Mouse (Mus musculus): Measurements from ENCODE around the gene Perp. TPM values are rescaled to one million over a fixed set of nuclear protein-coding genes. Genes with fewer than 3 reads are reported as not detected.

The Perp gene
- polyA plus RNA-seq (2015; fragmentation: Nextera tagmentation; extraction: Ambion mirVana), result 218 and 248 TPM in 2 replicates

- ATAC-seq (replicated peaks; ENCODE audit: extremely low read depth, insufficient read depth, low FRiP score), result peak; percentile 90
- H3K27me3 ChIP-seq (ENCODE audit: control insufficient read depth, insufficient read depth, low read length), result peaks cover 3% of the 10 kb centered on the region
- peaks cover 17% of the 10 kb centered on the region; the same call in 1 of the 2 replicates for H3K4me1 ChIP-seq (ENCODE audit: control insufficient read depth, insufficient read depth, low read length)
- H3K4me3 ChIP-seq (ENCODE audit: low read length), result peak within 1 kb of the TSS; percentile 86
- no peaks in the 10 kb centered on the region for H3K36me3 ChIP-seq (ENCODE audit: control insufficient read depth, insufficient read depth)
- H3K9ac ChIP-seq (ENCODE audit: low read length), result peak within 1 kb of the TSS; percentile 90
- peak within 1 kb of the TSS; percentile 81 for H3K4me2 ChIP-seq (ENCODE audit: low read depth, low read length)
- H3K9me3 ChIP-seq (replicated peaks; ENCODE audit: control insufficient read depth, low read length), result no peaks in the 10 kb centered on the region
- 3% methylated on average over 54 of the region's 54 CpGs for WGBS
- peak within 1 kb of the TSS; percentile 88 for H3K27ac ChIP-seq (ENCODE audit: low read length)
These were observed at the start of gene Perp for GRCm38 (mm10) chr10:18844441-18845286. Perp (plus strand) TSS chr10:18845020.

- 39% methylated on average over 2 of the region's 2 CpGs for WGBS
- peaks cover 15% of the 10 kb centered on the region for H3K4me1 ChIP-seq (ENCODE audit: control insufficient read depth, insufficient read depth, low read length)
- H3K4me3 ChIP-seq (ENCODE audit: low read length), result no peak overlapping the region
- no peaks in the 10 kb centered on the region for H3K36me3 ChIP-seq (ENCODE audit: control insufficient read depth, insufficient read depth)
- H3K27me3 ChIP-seq (ENCODE audit: control insufficient read depth, insufficient read depth, low read length), result no peaks in the 10 kb centered on the region
- no peaks in the 10 kb centered on the region for H3K9me3 ChIP-seq (replicated peaks; ENCODE audit: control insufficient read depth, low read length)
- peak overlapping the region; percentile 74 for H3K27ac ChIP-seq (ENCODE audit: low read length)
- peak; percentile 87 for ATAC-seq (replicated peaks; ENCODE audit: extremely low read depth, insufficient read depth, low FRiP score)
- H3K4me2 ChIP-seq (ENCODE audit: low read depth, low read length), result 0 out of 2 replicates have a peak overlapping the region, but pooled peaks have one; percentile 3
- no peak overlapping the region for H3K9ac ChIP-seq (ENCODE audit: low read length)
These were observed 33.1 kb upstream of the Perp start for GRCm38 (mm10) chr10:18811751-18812150.

GRCm38 (mm10) chr10:18816560-18816959 is 28.3 kb upstream of the Perp start:
- no peak overlapping the region for H3K9ac ChIP-seq (ENCODE audit: low read length)

GRCm38 (mm10) chr10:18825143-18825542 is 19.7 kb upstream of the Perp start:
- Histone ChIP-seq H3K9ac (ENCODE audit: low read length) (no peak overlapping the region), H3K4me1 (ENCODE audit: control insufficient read depth, insufficient read depth, low read length) (no peaks in the 10 kb centered on the region), H3K36me3 (ENCODE audit: control insufficient read depth, insufficient read depth) (no peaks in the 10 kb centered on the region), H3K27ac (ENCODE audit: low read length) (no peak overlapping the region), H3K9me3 (replicated peaks; ENCODE audit: control insufficient read depth, low read length) (no peaks in the 10 kb centered on the region), H3K27me3 (ENCODE audit: control insufficient read depth, insufficient read depth, low read length) (no peaks in the 10 kb centered on the region), H3K4me2 (ENCODE audit: low read depth, low read length) (no peak overlapping the region), H3K4me3 (ENCODE audit: low read length) (no peak overlapping the region)
- no peak for ATAC-seq (replicated peaks; ENCODE audit: extremely low read depth, insufficient read depth, low FRiP score)

More at GRCm38 (mm10) chr10:18816560-18816959, 28.3 kb upstream of the Perp start:
- Histone ChIP-seq H3K27me3 (ENCODE audit: control insufficient read depth, insufficient read depth, low read length) (no peaks in the 10 kb centered on the region), H3K36me3 (ENCODE audit: control insufficient read depth, insufficient read depth) (no peaks in the 10 kb centered on the region), H3K4me3 (ENCODE audit: low read length) (no peak overlapping the region), H3K4me2 (ENCODE audit: low read depth, low read length) (peak overlapping the region; percentile 26; the same call in 1 of the 2 replicates), H3K9me3 (replicated peaks; ENCODE audit: control insufficient read depth, low read length) (no peaks in the 10 kb centered on the region), H3K4me1 (ENCODE audit: control insufficient read depth, insufficient read depth, low read length) (peaks cover 12% of the 10 kb centered on the region), H3K27ac (ENCODE audit: low read length) (peak overlapping the region; percentile 31; the same call in 1 of the 2 replicates)
- 29% methylated on average over 5 of the region's 5 CpGs for WGBS
- ATAC-seq (replicated peaks; ENCODE audit: extremely low read depth, insufficient read depth, low FRiP score), result peak; percentile 79

GRCm38 (mm10) chr10:18826107-18826506 is 18.7 kb upstream of the Perp start:
- no peak overlapping the region for H3K4me3 ChIP-seq (ENCODE audit: low read length)
- H3K4me2 ChIP-seq (ENCODE audit: low read depth, low read length), result no peak overlapping the region
- no peaks in the 10 kb centered on the region for H3K27me3 ChIP-seq (ENCODE audit: control insufficient read depth, insufficient read depth, low read length)
- no peaks in the 10 kb centered on the region for H3K4me1 ChIP-seq (ENCODE audit: control insufficient read depth, insufficient read depth, low read length)
- 74% methylated on average over 2 of the region's 2 CpGs for WGBS
- H3K27ac ChIP-seq (ENCODE audit: low read length), result no peak overlapping the region
- H3K36me3 ChIP-seq (ENCODE audit: control insufficient read depth, insufficient read depth), result no peaks in the 10 kb centered on the region
- no peak overlapping the region for H3K9ac ChIP-seq (ENCODE audit: low read length)
- ATAC-seq (replicated peaks; ENCODE audit: extremely low read depth, insufficient read depth, low FRiP score), result no peak
- no peaks in the 10 kb centered on the region for H3K9me3 ChIP-seq (replicated peaks; ENCODE audit: control insufficient read depth, low read length)

GRCm38 (mm10) chr10:18827936-18828335 is 16.9 kb upstream of the Perp start:
- Histone ChIP-seq H3K4me2 (ENCODE audit: low read depth, low read length) (no peak overlapping the region), H3K36me3 (ENCODE audit: control insufficient read depth, insufficient read depth) (no peaks in the 10 kb centered on the region), H3K9ac (ENCODE audit: low read length) (no peak overlapping the region), H3K4me3 (ENCODE audit: low read length) (no peak overlapping the region), H3K27ac (ENCODE audit: low read length) (no peak overlapping the region), H3K4me1 (ENCODE audit: control insufficient read depth, insufficient read depth, low read length) (peaks cover 2% of the 10 kb centered on the region; the same call in 1 of the 2 replicates), H3K27me3 (ENCODE audit: control insufficient read depth, insufficient read depth, low read length) (no peaks in the 10 kb centered on the region), H3K9me3 (replicated peaks; ENCODE audit: control insufficient read depth, low read length) (no peaks in the 10 kb centered on the region)
- 36% methylated on average over 2 of the region's 2 CpGs for WGBS
- no peak for ATAC-seq (replicated peaks; ENCODE audit: extremely low read depth, insufficient read depth, low FRiP score)

- Histone ChIP-seq H3K4me3 (ENCODE audit: low read length) (no peak overlapping the region), H3K27me3 (ENCODE audit: control insufficient read depth, insufficient read depth, low read length) (no peaks in the 10 kb centered on the region), H3K4me2 (ENCODE audit: low read depth, low read length) (no peak overlapping the region), H3K9ac (ENCODE audit: low read length) (no peak overlapping the region), H3K9me3 (replicated peaks; ENCODE audit: control insufficient read depth, low read length) (no peaks in the 10 kb centered on the region), H3K4me1 (ENCODE audit: control insufficient read depth, insufficient read depth, low read length) (peaks cover 2% of the 10 kb centered on the region; the same call in 1 of the 2 replicates), H3K36me3 (ENCODE audit: control insufficient read depth, insufficient read depth) (no peaks in the 10 kb centered on the region), H3K27ac (ENCODE audit: low read length) (no peak overlapping the region)
- WGBS, result 79% methylated on average over 4 of the region's 4 CpGs
- ATAC-seq (replicated peaks; ENCODE audit: extremely low read depth, insufficient read depth, low FRiP score), result no peak
These were observed 14.5 kb upstream of the Perp start for GRCm38 (mm10) chr10:18830359-18830758.

- ATAC-seq (replicated peaks; ENCODE audit: extremely low read depth, insufficient read depth, low FRiP score), result no peak
- H3K4me2 ChIP-seq (ENCODE audit: low read depth, low read length), result no peak overlapping the region; the same call in 1 of the 2 replicates
- H3K9me3 ChIP-seq (replicated peaks; ENCODE audit: control insufficient read depth, low read length), result no peaks in the 10 kb centered on the region
- H3K4me3 ChIP-seq (ENCODE audit: low read length), result no peak overlapping the region
- WGBS, result 45% methylated on average over 7 of the region's 7 CpGs
- H3K4me1 ChIP-seq (ENCODE audit: control insufficient read depth, insufficient read depth, low read length), result peaks cover 2% of the 10 kb centered on the region; the same call in 1 of the 2 replicates
- no peak overlapping the region for H3K27ac ChIP-seq (ENCODE audit: low read length)
- no peaks in the 10 kb centered on the region for H3K36me3 ChIP-seq (ENCODE audit: control insufficient read depth, insufficient read depth)
- no peaks in the 10 kb centered on the region for H3K27me3 ChIP-seq (ENCODE audit: control insufficient read depth, insufficient read depth, low read length)
- no peak overlapping the region for H3K9ac ChIP-seq (ENCODE audit: low read length)
These were observed 13.0 kb upstream of the Perp start for GRCm38 (mm10) chr10:18831823-18832222.

GRCm38 (mm10) chr10:18834389-18834788 is 10.4 kb upstream of the Perp start:
- 55% methylated on average over 2 of the region's 2 CpGs for WGBS
- H3K4me2 ChIP-seq (ENCODE audit: low read depth, low read length), result no peak overlapping the region
- no peaks in the 10 kb centered on the region for H3K27me3 ChIP-seq (ENCODE audit: control insufficient read depth, insufficient read depth, low read length)

More at GRCm38 (mm10) chr10:18834389-18834788, 10.4 kb upstream of the Perp start:
- no peak overlapping the region for H3K4me3 ChIP-seq (ENCODE audit: low read length)
- no peak for ATAC-seq (replicated peaks; ENCODE audit: extremely low read depth, insufficient read depth, low FRiP score)
- no peaks in the 10 kb centered on the region for H3K9me3 ChIP-seq (replicated peaks; ENCODE audit: control insufficient read depth, low read length)
- no peak overlapping the region for H3K9ac ChIP-seq (ENCODE audit: low read length)
- H3K27ac ChIP-seq (ENCODE audit: low read length), result no peak overlapping the region
- peaks cover 2% of the 10 kb centered on the region; the same call in 1 of the 2 replicates for H3K4me1 ChIP-seq (ENCODE audit: control insufficient read depth, insufficient read depth, low read length)
- H3K36me3 ChIP-seq (ENCODE audit: control insufficient read depth, insufficient read depth), result no peaks in the 10 kb centered on the region
